Mouse (Mus musculus): ENCODE data around the gene Cdkal1.

The Cdkal1 gene

DNA sequence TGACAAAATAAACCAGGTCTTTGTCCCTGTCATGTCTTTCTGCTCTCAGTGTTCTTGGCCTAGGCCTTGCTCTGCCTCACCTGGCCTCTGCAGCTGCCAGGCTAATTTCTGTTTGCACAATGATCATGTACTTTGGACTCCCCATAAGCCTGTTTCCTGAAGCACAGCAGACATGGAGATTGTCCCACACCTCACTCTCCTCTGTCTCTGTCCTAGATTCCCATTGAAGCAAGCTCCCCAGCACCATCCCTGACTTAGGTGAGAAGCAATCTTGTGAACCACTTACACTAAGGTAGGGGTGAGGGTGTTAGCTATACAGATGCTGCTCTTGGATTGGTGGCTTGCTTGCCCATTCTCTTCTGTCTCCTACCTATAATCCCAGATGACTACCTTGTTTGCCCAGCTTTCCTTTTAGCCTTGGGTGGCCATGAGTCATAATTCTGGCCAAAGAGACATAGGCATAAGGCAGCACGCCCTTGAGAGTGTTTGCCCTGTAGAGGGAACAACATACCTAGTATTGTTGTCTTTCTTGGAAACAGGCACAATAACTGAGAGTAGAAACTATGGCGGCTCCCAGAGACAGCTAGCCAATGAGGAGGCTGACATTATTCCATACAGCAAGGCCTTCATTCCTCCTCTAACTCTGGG lies 692.5 kb downstream of the Cdkal1 start:
- DNase-seq, result no peak

DNA sequence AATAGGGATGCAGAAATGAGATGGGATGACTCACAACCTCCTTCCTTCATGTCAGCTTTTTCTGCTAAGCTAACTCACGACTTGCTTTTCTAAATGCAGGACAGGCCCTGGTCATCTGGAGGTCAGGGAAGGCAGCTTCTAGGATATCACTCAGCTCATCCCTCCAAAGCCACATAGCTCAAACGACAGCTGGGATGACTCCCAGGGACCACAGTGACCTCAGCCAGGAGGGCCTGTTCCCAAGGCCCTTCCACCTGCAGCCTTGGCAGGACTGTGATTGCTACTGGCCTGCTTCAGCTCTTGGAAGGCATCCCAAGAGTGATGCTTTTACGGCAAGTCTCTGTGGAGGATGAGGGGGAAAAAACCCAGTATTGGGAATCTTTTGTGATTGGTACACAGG lies 693.0 kb downstream of the Cdkal1 start:
- no peak for DNase-seq

DNA sequence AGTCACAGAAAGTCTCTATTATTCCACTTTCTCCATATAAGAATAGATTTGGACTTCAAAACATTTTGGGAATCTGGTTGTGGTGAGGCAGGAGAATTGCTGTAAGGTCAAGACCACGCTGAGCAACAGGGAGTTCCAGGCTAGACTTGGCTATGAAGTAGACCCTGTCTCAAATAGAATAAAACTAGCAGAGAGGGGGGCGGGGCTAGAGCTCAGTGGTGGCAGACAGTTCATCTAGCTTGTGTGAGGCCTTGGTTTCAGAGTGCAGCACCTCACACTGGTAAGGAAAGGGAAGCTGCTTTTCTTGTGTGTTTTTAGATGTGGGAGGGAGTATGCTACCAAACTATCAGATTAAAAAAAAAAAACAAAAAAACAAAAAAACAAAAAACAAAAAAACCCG lies 694.0 kb downstream of the Cdkal1 start:
- DNase-seq, result no peak

DNA sequence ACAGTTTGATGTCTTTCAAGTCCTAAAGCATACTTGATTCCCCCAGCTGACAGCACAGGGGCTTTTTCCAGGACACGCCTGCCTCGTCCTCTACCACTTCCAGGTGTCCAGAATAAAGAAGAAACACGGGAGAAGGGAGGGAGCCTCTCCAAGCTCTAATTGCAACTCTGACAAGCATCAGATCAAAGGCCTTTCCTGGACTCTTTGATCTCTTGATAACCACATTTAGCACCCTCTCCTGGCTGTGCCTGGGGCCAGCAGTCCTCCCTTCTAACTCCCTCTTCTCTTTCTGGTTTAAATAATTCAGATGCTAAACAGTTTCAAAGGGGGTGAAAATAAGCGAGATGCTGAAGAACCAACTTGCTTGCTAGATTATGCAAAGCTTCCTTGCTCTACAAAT lies 698.8 kb downstream of the Cdkal1 start:
- DNase-seq, result peak; percentile 28

DNA sequence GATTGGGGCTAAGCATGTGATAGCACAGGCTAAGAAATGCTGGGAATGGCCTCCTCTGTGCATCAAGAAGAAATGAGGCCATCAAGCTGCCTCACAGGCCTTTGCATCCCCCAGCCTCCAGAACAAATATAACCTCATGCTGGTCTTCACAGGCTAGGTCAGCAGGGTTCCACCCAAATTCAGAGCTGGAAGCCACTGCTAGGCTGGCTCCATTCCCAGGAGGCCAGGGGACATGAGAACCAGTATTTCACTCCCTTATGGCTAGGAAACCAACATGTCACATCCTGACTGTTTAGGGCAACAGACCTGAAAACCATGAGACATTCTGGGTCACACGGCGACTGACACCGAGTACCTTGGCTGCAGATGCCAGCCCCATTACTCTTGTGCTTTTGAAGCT lies 700.2 kb downstream of the Cdkal1 start:
- no peak for DNase-seq

DNA sequence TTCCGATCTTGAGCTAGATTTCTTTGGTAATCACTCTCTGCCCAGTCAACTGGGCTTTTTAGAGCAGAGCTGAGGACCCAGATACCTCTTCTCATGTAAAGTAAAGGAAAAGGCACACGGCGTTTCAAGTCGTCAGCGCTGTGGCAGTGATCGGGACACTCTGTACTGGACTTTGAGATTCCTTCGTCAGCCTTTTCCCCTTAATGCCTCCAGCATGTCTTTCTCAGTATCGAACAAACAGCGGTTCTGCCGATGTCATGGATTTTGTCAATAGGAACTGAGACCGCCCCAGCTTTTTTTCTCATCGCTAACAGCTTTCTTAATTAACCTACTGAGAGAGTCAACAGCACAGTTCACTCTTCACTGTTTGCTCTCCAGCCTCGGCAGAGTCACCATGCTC lies 705.4 kb downstream of the Cdkal1 start:
- no peak for DNase-seq

DNA sequence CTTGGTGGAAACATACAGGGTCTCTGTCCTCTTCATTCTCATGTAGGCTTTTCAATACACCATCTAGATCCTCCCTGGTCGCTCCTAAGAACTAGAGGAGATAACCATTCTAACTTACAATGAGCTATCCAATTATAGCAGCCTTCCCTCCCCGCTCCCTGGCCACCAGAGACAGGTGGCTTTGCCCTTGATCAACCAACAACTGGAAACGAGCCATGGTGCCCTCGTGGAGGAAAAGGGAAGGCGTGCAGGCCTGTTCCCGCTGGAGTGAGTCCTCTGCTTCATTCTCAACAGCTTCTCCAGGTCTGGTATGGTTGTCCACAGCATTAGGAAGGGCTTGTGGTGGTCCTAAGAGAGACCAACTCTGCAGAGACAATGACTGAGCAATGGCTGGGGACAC lies 706.1 kb downstream of the Cdkal1 start:
- no peak for DNase-seq

DNA sequence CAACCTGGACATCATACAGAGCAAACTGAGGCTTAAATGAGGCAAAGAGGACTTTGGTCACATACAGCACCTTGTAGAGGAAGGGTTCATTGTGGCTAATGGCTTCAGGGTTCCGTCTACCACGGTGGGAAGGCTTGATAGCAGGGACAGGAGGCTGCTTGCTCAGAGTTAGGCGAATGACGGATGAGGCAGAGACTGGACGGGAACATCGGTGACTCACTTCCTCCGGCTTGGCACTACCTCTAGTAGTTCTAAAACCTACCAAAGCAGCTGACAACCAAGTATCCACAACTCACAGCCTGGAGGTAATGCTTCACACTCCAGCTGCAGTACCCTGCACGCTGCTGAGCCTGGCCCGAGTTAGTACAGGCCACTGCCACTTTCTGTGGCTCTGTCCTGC lies 706.9 kb downstream of the Cdkal1 start:
- no peak for DNase-seq
